Mouse (Mus musculus) heart, embryonic 13.5 days (tissue): ENCODE measurements at regions not wholly inside any gene's neighbourhood (a gene's known extent, or its start where the extent isn't known, plus 50 kb on each side); places are given as distances from the start of the nearest gene placed in this dataset.

Experiments
- ATAC-seq: fragments of 200-750 bp; cut with Nextera tagmentation; 2 replicates; pipeline ENCODE4 v1.8.0; 2017; ENCODE audit warnings: moderate TSS enrichment; ENCODE audit not compliant: insufficient number of reproducible peaks, low FRiP score, low TSS enrichment; ENCODE audit errors: extremely low read depth
- H3K27ac ChIP-seq: fragments of 300-500 bp; sonication (generic); replicated peaks from 2 replicates; pipeline ENCODE4 v1.5.1; 2015; ENCODE audit warnings: moderate library complexity, mild to moderate bottlenecking, inconsistent platforms
- H3K27me3 ChIP-seq: fragments of 300-500 bp; sonication (generic); replicated peaks from 2 replicates; pipeline ENCODE4 v1.6.1; 2015; ENCODE audit warnings: mild to moderate bottlenecking, inconsistent platforms
- H3K36me3 ChIP-seq: fragments of 300-500 bp; sonication (generic); 2 replicates; pipeline ENCODE4 v1.6.1; 2015; ENCODE audit warnings: mild to moderate bottlenecking, inconsistent platforms
- H3K4me1 ChIP-seq: fragments of 300-500 bp; sonication (generic); 2 replicates; pipeline ENCODE4 v1.6.1; 2015; ENCODE audit warnings: inconsistent platforms
- H3K4me2 ChIP-seq: fragments of 300-500 bp; sonication (generic); 2 replicates; pipeline ENCODE4 v1.6.1; 2015; ENCODE audit warnings: inconsistent platforms, mild to moderate bottlenecking, moderate library complexity
- H3K4me3 ChIP-seq: fragments of 300-500 bp; sonication (generic); 2 replicates; pipeline ENCODE4 v1.5.1; 2015; ENCODE audit warnings: moderate library complexity, mild to moderate bottlenecking, inconsistent platforms
- H3K9ac ChIP-seq: fragments of 300-500 bp; sonication (generic); 2 replicates; pipeline ENCODE4 v1.6.1; 2015; ENCODE audit warnings: inconsistent platforms, mild to moderate bottlenecking, moderate library complexity
- H3K9me3 ChIP-seq: fragments of 300-500 bp; sonication (generic); 2 replicates; pipeline ENCODE4 v1.6.1; 2016; ENCODE audit warnings: inconsistent platforms
- WGBS: fragments of 180-500 bp; shearing (Covaris S2); methylation state at CpG from one replicate; pipeline ENCODE4 v1.1.7; 2015; ENCODE audit warnings: mixed read lengths; 5-methylcytosine and 5-hydroxymethylcytosine counted together

DNA sequence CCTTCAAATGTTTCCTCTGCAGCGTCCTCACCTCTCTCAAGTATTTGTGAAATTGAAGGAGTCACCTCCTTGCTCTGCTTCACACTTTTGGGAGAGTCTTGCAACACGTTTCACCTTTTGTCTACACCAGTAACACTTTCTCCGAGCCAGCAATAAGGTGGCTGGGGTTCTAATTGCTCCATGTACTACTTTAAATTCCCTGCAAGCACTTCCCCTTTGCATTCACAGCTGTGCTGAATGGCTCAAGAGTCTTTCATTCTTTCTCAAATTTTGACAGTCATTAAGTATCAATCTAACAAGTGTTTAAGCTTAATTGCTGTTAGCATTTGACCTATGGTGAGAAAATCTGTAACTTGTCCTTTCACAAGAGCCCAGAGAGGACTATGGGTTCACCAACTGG lies 144.3 kb upstream of the Cdyl start:
- Histone ChIP-seq H3K4me1 (0 out of 2 replicates have a peak, but pooled peaks cover 5% of the 10 kb centered on the region), H3K4me2 (no peak overlapping the region), H3K9ac (no peak overlapping the region), H3K9me3 (no peaks in the 10 kb centered on the region), H3K4me3 (no peak overlapping the region), H3K27ac (no peak overlapping the region), H3K36me3 (no peaks in the 10 kb centered on the region), H3K27me3 (no peaks in the 10 kb centered on the region)
- WGBS = 52% methylated on average over 3 of the region's 3 CpGs
- ATAC-seq = no peak

DNA sequence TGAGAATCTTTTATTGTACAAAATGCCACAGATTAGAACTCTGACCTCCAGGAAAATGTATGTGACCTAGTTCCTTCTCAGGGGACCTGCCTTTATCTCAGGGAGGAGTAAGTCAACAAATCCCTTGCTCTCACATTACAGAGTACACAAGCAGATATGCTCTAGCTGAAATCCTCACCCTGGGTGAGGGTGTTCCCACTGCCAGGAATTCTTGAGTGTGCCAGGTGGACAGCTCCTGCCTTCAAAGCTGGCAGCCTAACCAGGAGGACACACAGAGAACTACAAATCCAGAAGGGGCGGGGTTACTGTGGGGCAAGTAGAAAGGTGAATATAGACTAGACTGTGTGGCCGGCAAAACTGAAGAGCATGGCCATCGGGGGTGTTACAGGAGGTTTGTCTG lies 141.9 kb upstream of the Cdyl start:
- ATAC-seq = no peak
- WGBS = 89% methylated on average over 3 of the region's 3 CpGs
- no peak overlapping the region for H3K27ac ChIP-seq
- no peak overlapping the region for H3K4me3 ChIP-seq
- no peak overlapping the region for H3K4me2 ChIP-seq
- H3K36me3 ChIP-seq = no peaks in the 10 kb centered on the region
- H3K4me1 ChIP-seq = no peaks in the 10 kb centered on the region
- no peaks in the 10 kb centered on the region for H3K27me3 ChIP-seq
- no peak overlapping the region for H3K9ac ChIP-seq
- no peaks in the 10 kb centered on the region for H3K9me3 ChIP-seq

DNA sequence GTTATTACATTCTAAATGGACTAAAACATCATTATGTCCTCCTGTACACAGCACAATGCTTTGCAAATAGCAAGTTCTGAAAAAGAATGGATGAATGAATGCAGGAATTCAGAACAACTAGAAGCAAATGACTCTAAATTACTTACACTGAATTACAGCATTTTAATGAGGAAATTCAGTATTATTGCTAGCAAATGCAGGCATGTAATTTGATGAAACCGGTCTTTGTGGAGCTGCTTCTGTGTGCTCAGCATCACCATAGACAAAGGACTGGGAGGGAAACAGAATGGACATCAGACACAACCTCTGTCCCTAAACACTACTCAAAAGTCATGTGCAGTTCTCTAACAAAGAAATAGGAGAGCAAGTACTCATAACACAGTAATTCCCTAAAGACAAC lies 137.4 kb upstream of the Cdyl start:
- no peaks in the 10 kb centered on the region for H3K4me1 ChIP-seq
- no peak overlapping the region for H3K4me3 ChIP-seq
- ATAC-seq = no peak
- no peaks in the 10 kb centered on the region for H3K27me3 ChIP-seq
- no peak overlapping the region for H3K27ac ChIP-seq
- 75% methylated on average over 1 of the region's 1 CpGs for WGBS
- no peak overlapping the region for H3K4me2 ChIP-seq
- H3K36me3 ChIP-seq = no peaks in the 10 kb centered on the region
- no peak overlapping the region for H3K9ac ChIP-seq
- no peaks in the 10 kb centered on the region for H3K9me3 ChIP-seq

DNA sequence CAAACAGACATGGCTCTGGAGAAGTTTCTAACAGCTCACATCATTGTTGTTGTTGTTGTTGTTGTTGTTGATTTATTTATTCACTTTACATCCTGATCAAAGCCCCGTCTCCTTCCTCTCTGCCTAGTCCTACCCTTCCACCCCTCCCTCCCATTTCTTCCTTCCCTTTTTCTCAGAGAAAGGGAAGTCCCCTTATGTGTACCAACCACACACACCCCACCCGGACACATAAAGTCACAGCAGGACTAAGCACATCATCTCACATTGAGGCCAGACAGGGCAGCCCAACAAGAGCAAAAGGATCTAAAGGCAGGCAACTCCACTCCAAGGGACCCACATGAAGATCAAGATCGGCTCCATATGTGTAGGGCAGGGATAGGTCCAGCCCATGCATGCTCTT lies 130.1 kb upstream of the Cdyl start:
- Histone ChIP-seq H3K4me1 (no peaks in the 10 kb centered on the region), H3K4me3 (no peak overlapping the region), H3K9ac (no peak overlapping the region), H3K27ac (no peak overlapping the region), H3K36me3 (no peaks in the 10 kb centered on the region), H3K9me3 (no peaks in the 10 kb centered on the region), H3K4me2 (no peak overlapping the region), H3K27me3 (no peaks in the 10 kb centered on the region)
- WGBS = 80% methylated on average over 3 of the region's 3 CpGs
- ATAC-seq = no peak

DNA sequence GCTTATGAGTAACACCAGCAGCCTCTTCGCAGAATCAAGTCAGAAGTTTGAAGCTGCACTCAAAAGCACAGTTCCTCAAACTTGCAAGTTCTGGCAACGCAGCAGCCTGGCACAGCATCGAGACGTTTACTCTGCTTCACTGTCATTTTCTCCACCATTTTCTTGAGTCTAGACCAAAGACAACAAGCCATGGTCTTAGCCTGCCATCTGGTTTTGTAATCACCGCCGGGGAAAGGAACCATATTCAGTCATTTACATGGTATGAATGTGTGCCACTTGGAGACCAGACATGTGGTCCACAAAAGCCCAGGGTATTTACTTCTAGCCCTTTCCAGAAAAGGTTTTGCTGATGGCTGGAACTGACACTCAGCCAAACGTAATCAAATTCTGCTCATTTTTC lies 122.5 kb upstream of the Cdyl start:
- 78% methylated on average over 7 of the region's 7 CpGs for WGBS

DNA sequence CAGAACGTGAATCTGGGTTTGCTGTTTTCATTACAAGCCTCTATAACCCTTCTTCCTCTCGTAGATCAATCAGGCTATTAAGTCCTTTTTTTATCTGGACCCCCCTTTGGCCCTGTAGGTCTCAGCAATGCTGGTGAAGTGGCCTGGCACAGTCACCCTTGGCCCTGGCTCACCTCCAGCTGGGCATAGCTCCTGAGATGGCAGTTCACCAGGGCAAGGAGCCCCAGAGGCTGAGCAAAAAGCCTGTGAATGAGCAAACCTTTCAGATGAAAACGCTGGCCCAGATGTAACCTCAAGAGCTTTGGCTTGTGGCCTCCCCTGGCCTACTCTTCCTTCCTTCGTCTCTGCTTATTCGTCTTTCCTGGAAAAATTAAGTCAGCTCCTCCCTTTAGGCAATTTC lies 121.7 kb upstream of the Cdyl start:
- H3K4me2 ChIP-seq = no peak overlapping the region
- H3K4me3 ChIP-seq = no peak overlapping the region
- H3K9ac ChIP-seq = no peak overlapping the region
- H3K36me3 ChIP-seq = no peaks in the 10 kb centered on the region
- no peaks in the 10 kb centered on the region for H3K4me1 ChIP-seq
- H3K27ac ChIP-seq = no peak overlapping the region
- WGBS = 67% methylated on average over 5 of the region's 5 CpGs
- H3K9me3 ChIP-seq = no peaks in the 10 kb centered on the region
- no peaks in the 10 kb centered on the region for H3K27me3 ChIP-seq
- ATAC-seq = no peak

More for the DNA sequence above, 122.5 kb upstream of the Cdyl start:
- Histone ChIP-seq H3K4me1 (no peaks in the 10 kb centered on the region), H3K27me3 (no peaks in the 10 kb centered on the region), H3K9me3 (no peaks in the 10 kb centered on the region), H3K4me3 (no peak overlapping the region), H3K27ac (no peak overlapping the region), H3K36me3 (no peaks in the 10 kb centered on the region), H3K4me2 (no peak overlapping the region), H3K9ac (no peak overlapping the region)
- ATAC-seq = no peak

DNA sequence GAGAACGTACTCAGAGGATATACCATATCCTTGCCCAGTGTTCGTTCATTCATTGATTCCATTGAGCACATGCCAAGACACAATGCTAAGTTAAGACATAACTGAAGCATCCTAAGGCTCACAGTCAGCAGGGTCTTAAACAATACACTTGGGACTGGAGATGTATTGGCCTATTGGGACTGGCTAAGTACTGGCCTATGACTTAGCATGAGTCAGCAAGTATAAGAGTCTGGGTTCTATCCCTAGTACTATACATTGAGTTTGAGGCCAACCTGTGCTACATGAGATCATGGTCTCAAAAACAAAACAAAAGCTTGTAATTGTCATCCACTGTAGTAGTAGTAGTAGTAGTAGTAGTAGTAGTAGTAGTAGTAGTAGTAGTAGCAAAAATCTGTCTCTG lies 119.2 kb upstream of the Cdyl start:
- Histone ChIP-seq H3K4me2 (no peak overlapping the region), H3K27me3 (no peaks in the 10 kb centered on the region), H3K27ac (no peak overlapping the region), H3K4me3 (no peak overlapping the region), H3K9ac (no peak overlapping the region), H3K36me3 (no peaks in the 10 kb centered on the region), H3K4me1 (no peaks in the 10 kb centered on the region), H3K9me3 (no peaks in the 10 kb centered on the region)
- 73% methylated on average over 2 of the region's 2 CpGs for WGBS
- ATAC-seq = no peak

DNA sequence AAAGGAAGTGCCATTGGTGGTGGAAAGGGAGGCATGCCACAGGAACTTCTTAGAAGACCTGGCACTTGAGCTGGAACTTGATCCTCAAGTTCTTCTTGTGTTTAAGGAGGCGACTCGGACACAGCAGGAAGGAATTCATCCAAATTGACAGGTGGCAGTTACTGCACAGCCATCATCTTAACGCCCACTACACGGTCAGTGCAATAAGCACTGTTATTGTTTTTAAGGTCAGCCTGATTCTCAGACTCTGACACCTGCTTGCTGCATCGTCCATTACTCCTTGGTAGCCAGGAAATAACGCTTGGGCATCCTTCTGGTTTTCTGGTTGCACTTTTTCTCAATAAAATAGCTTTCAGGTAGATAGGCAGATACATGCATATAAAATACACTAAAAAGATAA lies 118.6 kb upstream of the Cdyl start:
- H3K9me3 ChIP-seq = no peaks in the 10 kb centered on the region
- H3K27ac ChIP-seq = no peak overlapping the region
- 81% methylated on average over 6 of the region's 6 CpGs for WGBS
- H3K4me2 ChIP-seq = no peak overlapping the region
- no peak overlapping the region for H3K4me3 ChIP-seq
- no peaks in the 10 kb centered on the region for H3K36me3 ChIP-seq
- H3K27me3 ChIP-seq = no peaks in the 10 kb centered on the region
- no peaks in the 10 kb centered on the region for H3K4me1 ChIP-seq
- no peak overlapping the region for H3K9ac ChIP-seq
- no peak for ATAC-seq

DNA sequence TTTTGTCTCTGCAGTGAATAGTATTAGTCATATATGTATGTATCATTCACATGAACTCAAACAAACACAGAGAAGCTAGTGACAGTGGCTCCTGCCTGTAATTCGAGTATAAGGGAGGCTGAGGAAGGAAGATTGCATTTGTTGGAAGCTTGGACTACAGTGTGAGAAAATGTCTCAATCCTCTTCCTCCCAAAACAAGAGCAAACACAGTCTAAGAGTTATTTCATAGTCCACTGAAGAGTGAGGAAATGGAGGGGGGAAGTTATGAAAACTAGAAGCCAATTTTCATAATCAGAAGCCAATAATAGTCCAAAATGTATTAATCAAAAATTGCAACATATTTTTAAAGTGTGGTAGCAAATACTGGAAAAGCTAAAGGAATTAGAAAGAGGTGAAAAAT lies 95.6 kb upstream of the Cdyl start:
- H3K4me3 ChIP-seq = no peak overlapping the region
- no peak overlapping the region for H3K4me2 ChIP-seq
- no peaks in the 10 kb centered on the region for H3K4me1 ChIP-seq
- no peaks in the 10 kb centered on the region for H3K27me3 ChIP-seq
- no peaks in the 10 kb centered on the region for H3K36me3 ChIP-seq
- H3K27ac ChIP-seq = no peak overlapping the region
- no peaks in the 10 kb centered on the region for H3K9me3 ChIP-seq
- 39% methylated on average over 1 of the region's 1 CpGs for WGBS
- ATAC-seq = no peak
- no peak overlapping the region for H3K9ac ChIP-seq

DNA sequence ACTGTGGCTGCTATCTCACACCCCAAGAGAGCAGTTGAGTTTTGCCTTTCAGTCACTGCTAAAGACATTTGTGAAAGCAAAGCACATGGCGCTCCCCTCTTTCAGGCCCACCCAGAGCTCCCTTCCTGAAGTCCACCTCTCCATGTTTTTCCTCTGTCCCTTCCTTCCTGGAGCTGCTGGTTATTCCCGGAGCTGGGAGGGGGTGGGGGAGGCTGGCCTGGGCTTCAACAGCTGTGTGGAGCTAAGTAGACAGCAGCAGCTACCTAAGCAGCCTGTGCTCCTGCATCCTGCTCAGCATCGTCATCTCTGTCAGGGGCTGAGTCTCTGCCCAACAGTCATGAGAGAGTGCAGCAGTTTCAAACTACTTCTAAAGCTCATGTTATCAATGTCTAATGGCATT lies 78.0 kb upstream of the Cdyl start:
- H3K27me3 ChIP-seq = no peaks in the 10 kb centered on the region
- no peak overlapping the region for H3K27ac ChIP-seq
- no peak overlapping the region for H3K4me3 ChIP-seq
- no peak for ATAC-seq
- no peak overlapping the region for H3K9ac ChIP-seq
- no peaks in the 10 kb centered on the region for H3K36me3 ChIP-seq
- 17% methylated on average over 3 of the region's 3 CpGs for WGBS
- H3K4me1 ChIP-seq = no peaks in the 10 kb centered on the region
- H3K9me3 ChIP-seq = no peaks in the 10 kb centered on the region
- no peak overlapping the region for H3K4me2 ChIP-seq

DNA sequence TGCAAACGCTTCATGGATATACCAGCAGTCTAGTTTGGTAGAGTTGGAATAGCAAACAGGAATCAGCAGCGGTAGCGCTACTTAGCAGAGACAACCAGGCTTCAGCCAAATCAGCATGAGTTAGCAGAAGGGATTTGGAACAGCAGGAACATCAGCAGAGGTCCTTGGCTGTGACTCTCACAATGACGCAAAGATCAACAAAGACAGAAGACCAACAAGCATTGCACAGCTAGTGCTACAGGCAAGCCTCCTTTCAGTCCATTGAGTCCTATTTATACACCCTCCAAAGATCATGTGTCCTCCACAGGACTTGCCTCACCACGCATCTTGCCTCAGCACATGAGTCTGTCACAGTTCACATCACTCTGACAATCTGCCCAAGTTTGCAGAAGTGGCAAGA lies 61.6 kb upstream of the Cdyl start:
- Histone ChIP-seq H3K9ac (no peak overlapping the region), H3K27me3 (no peaks in the 10 kb centered on the region), H3K4me1 (no peaks in the 10 kb centered on the region), H3K4me2 (no peak overlapping the region), H3K36me3 (no peaks in the 10 kb centered on the region), H3K27ac (no peak overlapping the region), H3K4me3 (no peak overlapping the region), H3K9me3 (0 out of 2 replicates have a peak, but pooled peaks cover 1% of the 10 kb centered on the region)
- 85% methylated on average over 5 of the region's 5 CpGs for WGBS
- ATAC-seq = no peak

DNA sequence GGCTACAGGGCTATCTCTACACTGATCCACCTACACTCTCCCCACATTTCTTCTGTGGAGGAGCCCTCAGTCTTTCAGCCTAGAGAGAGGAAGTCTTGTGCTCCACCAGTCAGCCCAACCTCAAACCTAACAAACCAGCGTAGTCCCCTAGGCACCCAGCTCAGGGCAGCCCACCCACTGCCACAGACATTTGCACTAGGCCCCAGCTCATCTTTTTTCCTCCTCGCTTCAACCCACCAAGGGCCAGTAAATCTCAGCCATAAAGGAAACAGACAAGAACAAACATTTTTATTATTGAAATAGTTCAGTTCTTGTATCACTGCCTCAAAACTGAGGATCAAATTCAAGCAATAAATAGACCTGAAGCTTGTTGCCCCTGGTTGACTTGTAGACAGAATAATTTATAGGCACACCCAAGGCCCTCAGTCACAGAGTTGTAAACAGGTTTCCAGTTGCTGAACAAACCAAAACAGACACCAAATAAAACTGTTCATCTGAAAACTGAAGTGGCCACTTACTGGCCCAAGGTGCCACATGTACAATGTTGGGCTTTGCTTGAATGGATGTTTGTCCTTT lies 58.0 kb upstream of the Cdyl start:
- no peaks in the 10 kb centered on the region for H3K36me3 ChIP-seq
- no peaks in the 10 kb centered on the region for H3K27me3 ChIP-seq
- H3K9me3 ChIP-seq = peaks cover 4% of the 10 kb centered on the region; the same call in 1 of the 2 replicates
- no peak overlapping the region for H3K4me2 ChIP-seq
- no peaks in the 10 kb centered on the region for H3K4me1 ChIP-seq
- no peak overlapping the region for H3K27ac ChIP-seq
- no peak overlapping the region for H3K4me3 ChIP-seq
- H3K9ac ChIP-seq = no peak overlapping the region
- ATAC-seq = no peak
- 79% methylated on average over 2 of the region's 2 CpGs for WGBS
